In genomic region chr5:44226521-44227461, GRCm38 (mm10) we compare ENCODE assay signal across 8 mouse cellular contexts. TPM values are rescaled to one million over a fixed set of nuclear protein-coding genes. Genes with fewer than 3 reads are reported as not detected.
DNase-seq lines count a peak whose midpoint lies in the region; ATAC-seq and TF ChIP-seq lines count a peak whose summit lies in the region.

Gene Tapt1, minus strand, starts transcription at chr5:44226626.

- ATAC-seq in erythroid progenitor cell, adult 5-6 weeks (replicated peaks; ENCODE audit: low FRiP score, poor library complexity, severe bottlenecking), result peak; percentile 69
- peak; percentile 91 for ATAC-seq in heart, embryonic 13.5 days (ENCODE audit: extremely low read depth, insufficient number of reproducible peaks, low FRiP score, low TSS enrichment)
- ATAC-seq in liver, embryonic 12.5 days, result peak; percentile 90

- TF ChIP-seq CTCF in C2C12 (IDR thresholded peaks at IDR 0.05; ENCODE audit: control insufficient read depth, insufficient read depth, insufficient read length), result no peak

- H3K9ac ChIP-seq in heart, embryonic 13.5 days, result peak within 1 kb of the TSS; percentile 98
- H3K9ac ChIP-seq in liver, embryonic 12.5 days, result peak within 1 kb of the TSS; percentile 99

- H3K4me3 ChIP-seq in C2C12 (ENCODE audit: insufficient read depth, poor library complexity, severe bottlenecking), result peak within 1 kb of the TSS; percentile 59
- peak within 1 kb of the TSS; percentile 96 for H3K4me3 ChIP-seq in heart, embryonic 13.5 days
- H3K4me3 ChIP-seq in liver, embryonic 12.5 days, result peak within 1 kb of the TSS; percentile 96

- H3K79me2 ChIP-seq in C2C12 (ENCODE audit: control insufficient read depth, insufficient read depth), result peaks cover 56% of the 10 kb centered on the region

- peaks cover 49% of the 10 kb centered on the region for H3K4me1 ChIP-seq in heart, embryonic 13.5 days
- peaks cover 51% of the 10 kb centered on the region for H3K4me1 ChIP-seq in liver, embryonic 12.5 days

- no peaks in the 10 kb centered on the region for H3K36me3 ChIP-seq in C2C12 (ENCODE audit: control insufficient read depth, insufficient read depth)
- no peaks in the 10 kb centered on the region for H3K36me3 ChIP-seq in heart, embryonic 13.5 days
- peaks cover 10% of the 10 kb centered on the region; the same call in 1 of the 2 replicates for H3K36me3 ChIP-seq in liver, embryonic 12.5 days
- H3K36me3 ChIP-seq in splenic B cell, adult 2 months (ENCODE audit: control insufficient read depth, insufficient read depth, low read length, poor library complexity, severe bottlenecking), result no peaks in the 10 kb centered on the region

- peak within 1 kb of the TSS; percentile 90 for H3K4me2 ChIP-seq in heart, embryonic 13.5 days
- H3K4me2 ChIP-seq in liver, embryonic 12.5 days, result peak within 1 kb of the TSS; percentile 81

- H3K27ac ChIP-seq in heart, embryonic 13.5 days (replicated peaks), result peak within 1 kb of the TSS; percentile 92
- H3K27ac ChIP-seq in liver, embryonic 12.5 days, result peak within 1 kb of the TSS; percentile 91

- DNase-seq in brain, embryonic 18.5 days (ENCODE audit: low read depth, low spot score), result peak; percentile 56
- DNase-seq in kidney, postnatal 10 days, result peak; percentile 94
- peak; percentile 81 for DNase-seq in naive thymus-derived CD4-positive, alpha-beta T cell, adult 2 months (ENCODE audit: low read depth)
- peak; percentile 86 for DNase-seq in splenic B cell, adult 2 months (ENCODE audit: low read depth, low spot score)

- WGBS in heart, embryonic 13.5 days, result under 1% methylated on average over 110 of the region's 121 CpGs
- 1% methylated on average over 104 of the region's 121 CpGs for WGBS in liver, embryonic 12.5 days (ENCODE audit: insufficient replicate concordance)

- H3K27me3 ChIP-seq in C2C12 (ENCODE audit: control insufficient read depth, insufficient read depth, insufficient read length), result no peaks in the 10 kb centered on the region
- H3K27me3 ChIP-seq in heart, embryonic 13.5 days (replicated peaks), result no peaks in the 10 kb centered on the region
- no peaks in the 10 kb centered on the region for H3K27me3 ChIP-seq in liver, embryonic 12.5 days (replicated peaks)
- H3K27me3 ChIP-seq in splenic B cell, adult 2 months (ENCODE audit: control insufficient read depth, insufficient read depth, low read length, poor library complexity, severe bottlenecking), result no peaks in the 10 kb centered on the region

- H3K9me3 ChIP-seq in heart, embryonic 13.5 days, result no peaks in the 10 kb centered on the region
- H3K9me3 ChIP-seq in liver, embryonic 12.5 days (replicated peaks), result no peaks in the 10 kb centered on the region

- peaks cover 37% of the 10 kb centered on the region for H3K79me3 ChIP-seq in C2C12 (ENCODE audit: low read depth)

- H3ac ChIP-seq in C2C12 (ENCODE audit: control insufficient read depth, insufficient read length, low read depth), result peak within 1 kb of the TSS; percentile 93

TF ChIP-seq in C2C12, 6 proteins besides CTCF, POLR2A, EP300 and RAD21:
- TF ChIP-seq FOSL1 (IDR thresholded peaks at IDR 0.05; ENCODE audit: insufficient read depth, low read length, poor library complexity, severe bottlenecking) (no peak), MAX (IDR thresholded peaks at IDR 0.05) (peak; percentile 36)

RNA-seq across cellular contexts. Expression of gene Tapt1, which starts in this region (rescaled TPM):
- polyA plus RNA-seq in C2C12 (2012; fragmentation: generic; extraction: Trizol), result 13.0 TPM
- 200 and 222 TPM in 2 replicates for total RNA-seq in erythroid progenitor cell, adult 5-6 weeks (2015; ENCODE audit: low replicate concordance)
- total RNA-seq in erythroid progenitor cell, adult 5-6 weeks (2017; ENCODE audit: low replicate concordance), result 235 and 267 TPM in 2 replicates
- 18.1 and 22.5 TPM in 2 replicates for polyA plus RNA-seq in heart, embryonic 13.5 days (2015; fragmentation: Nextera tagmentation; extraction: Ambion mirVana)
- 46.0 and 48.3 TPM in 2 replicates for polyA plus RNA-seq in liver, embryonic 12.5 days (2016; fragmentation: Nextera tagmentation; extraction: Ambion mirVana)

Comparison
In these comparisons a context has a peak if more than half of its experiments do, and no peak if none do; other contexts are left out.
1. Peak in every context shown above with its lines: DNase-seq, ATAC-seq, H3K4me3 ChIP-seq and H3K27ac ChIP-seq.